Mouse (Mus musculus) heart, embryonic 16.5 days (tissue): ENCODE measurements at regions not wholly inside any gene's neighbourhood (a gene's known extent, or its start where the extent isn't known, plus 50 kb on each side); places are given as distances from the start of the nearest gene placed in this dataset.

ENCODE experiments used
- ATAC-seq: fragments of 200-750 bp; cut with Nextera tagmentation; replicated peaks from 2 replicates; pipeline ENCODE4 v1.8.0; 2017; ENCODE audit warnings: moderate number of reproducible peaks; ENCODE audit not compliant: insufficient read depth, low FRiP score; ENCODE audit errors: extremely low read depth
- H3K27ac ChIP-seq: fragments of 300-500 bp; sonication (generic); 2 replicates; pipeline ENCODE4 v1.5.1; 2014; ENCODE audit warnings: mild to moderate bottlenecking, low read length, control low read depth, moderate library complexity
- H3K27me3 ChIP-seq: fragments of 300-500 bp; sonication (generic); 2 replicates; pipeline ENCODE4 v1.6.1; 2014; ENCODE audit warnings: low read length, mixed read lengths; ENCODE audit not compliant: control insufficient read depth, insufficient read depth
- H3K36me3 ChIP-seq: fragments of 300-500 bp; sonication (generic); 2 replicates; pipeline ENCODE4 v1.6.1; 2014; ENCODE audit not compliant: control insufficient read depth, insufficient read depth
- H3K4me1 ChIP-seq: fragments of 300-500 bp; sonication (generic); 2 replicates; pipeline ENCODE4 v1.6.1; 2014; ENCODE audit warnings: low read length, mixed read lengths; ENCODE audit not compliant: control insufficient read depth, insufficient read depth
- H3K4me2 ChIP-seq: fragments of 300-500 bp; sonication (generic); 2 replicates; pipeline ENCODE4 v1.6.1; 2014; ENCODE audit warnings: low read depth, mild to moderate bottlenecking, control low read depth, low read length
- H3K4me3 ChIP-seq: fragments of 300-500 bp; sonication (generic); 2 replicates; pipeline ENCODE4 v1.5.1; 2014; ENCODE audit warnings: mild to moderate bottlenecking, control low read depth, low read length
- H3K9ac ChIP-seq: fragments of 300-500 bp; sonication (generic); 2 replicates; pipeline ENCODE4 v1.6.1; 2014; ENCODE audit warnings: low read length, control low read depth
- H3K9me3 ChIP-seq: fragments of 300-500 bp; sonication (generic); replicated peaks from 2 replicates; pipeline ENCODE4 v1.6.1; 2016; ENCODE audit warnings: low read length; ENCODE audit not compliant: control insufficient read depth
- WGBS: fragments of 180-500 bp; shearing (Covaris S2); extraction: QIAGEN DNeasy Blood & Tissue Kit; methylation state at CpG from one replicate; pipeline ENCODE4 v1.1.7; 2014; 5-methylcytosine and 5-hydroxymethylcytosine counted together

DNA sequence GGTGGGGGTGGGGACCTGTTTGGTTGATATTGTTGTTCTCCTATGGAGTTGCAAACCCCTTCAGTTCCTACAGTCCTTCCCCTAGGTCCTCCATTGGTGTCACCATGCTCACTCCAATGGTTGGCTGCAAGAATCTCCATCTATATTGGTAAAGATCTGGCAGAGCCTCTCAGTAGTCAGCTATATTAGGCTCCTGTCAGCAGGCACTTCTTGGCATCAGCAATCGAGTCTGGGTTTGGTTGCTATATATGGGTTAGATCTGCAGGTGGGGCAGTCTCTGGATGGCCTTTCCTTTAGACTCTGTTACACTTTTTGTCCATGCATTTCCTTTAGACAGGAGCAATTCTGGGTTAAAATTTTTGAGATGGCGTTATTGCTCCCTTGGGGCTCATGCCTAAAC, 238.4 kb upstream of the Slco6c1 start:
- Histone ChIP-seq H3K4me1 (no peaks in the 10 kb centered on the region), H3K9me3 (no peaks in the 10 kb centered on the region), H3K4me3 (no peak overlapping the region), H3K9ac (no peak overlapping the region), H3K27ac (no peak overlapping the region), H3K4me2 (no peak overlapping the region), H3K27me3 (no peaks in the 10 kb centered on the region), H3K36me3 (no peaks in the 10 kb centered on the region)
- WGBS = 53% methylated on average over 2 of the region's 2 CpGs
- ATAC-seq = peak; percentile 49; the same call in 1 of the 2 replicates

DNA sequence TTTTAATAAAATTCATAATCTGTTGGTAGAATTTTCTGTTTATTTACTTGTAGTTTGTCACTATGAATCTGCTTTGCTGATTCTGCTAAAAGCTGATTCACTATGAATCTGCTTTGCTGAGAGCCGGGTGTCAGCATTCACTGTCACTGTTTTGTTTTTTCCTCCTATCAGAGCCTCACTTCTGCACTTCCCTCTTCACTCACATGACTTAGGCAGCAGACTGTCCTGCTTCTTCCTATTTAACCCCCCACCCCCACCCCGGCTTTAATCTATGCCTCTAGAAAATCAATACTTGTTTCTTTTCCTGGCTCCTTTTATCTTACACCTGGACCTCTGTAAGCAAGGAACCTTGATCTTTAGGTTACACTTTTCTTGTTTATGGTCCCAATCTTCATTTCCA, 191.5 kb upstream of the Slco6c1 start:
- Histone ChIP-seq H3K27ac (no peak overlapping the region), H3K27me3 (no peaks in the 10 kb centered on the region), H3K4me2 (no peak overlapping the region), H3K36me3 (no peaks in the 10 kb centered on the region), H3K9ac (no peak overlapping the region), H3K4me1 (no peaks in the 10 kb centered on the region), H3K4me3 (no peak overlapping the region), H3K9me3 (no peaks in the 10 kb centered on the region)
- no peak for ATAC-seq
- 44% methylated on average over 2 of the region's 2 CpGs for WGBS
